Mouse (Mus musculus) lung, adult 2 months (tissue): ENCODE measurements around the gene Prpsap1.

Experiments
- CTCF ChIP-seq: fragments of 200-500 bp; IDR thresholded peaks from 2 replicates; pipeline ENCODE4 v1.5.1; 2011; ENCODE audit warnings: mild to moderate bottlenecking, low read length, control low read depth; ENCODE audit not compliant: insufficient read depth
- POLR2A ChIP-seq: fragments of 200-500 bp; IDR thresholded peaks from 2 replicates; pipeline ENCODE4 v1.6.1; 2011; ENCODE audit warnings: low read depth, mild to moderate bottlenecking, control low read depth, low read length, borderline replicate concordance; ENCODE audit errors: extremely low read depth

- TF ChIP-seq CTCF (no peak), POLR2A (no peak)
Measured at GRCm38 (mm10) chr11:116528636-116529320, 34.8 kb upstream of the Prpsap1 start.
